Mouse (Mus musculus): ENCODE data around the gene Asxl1. TPM values are rescaled to one million over a fixed set of nuclear protein-coding genes. Genes with fewer than 3 reads are reported as not detected.
A peak's percentile ranks its signal among the peaks of the same experiment; 100 is the strongest.
"Not testable (repeated sequence)": the region's sequence is repeated elsewhere in the genome, so short reads cannot be mapped to it uniquely, and the experiment has no call there.

The Asxl1 gene
- total RNA-seq, 2 experiments from 2014 or later: 15.4 to 20.9 TPM

DNA sequence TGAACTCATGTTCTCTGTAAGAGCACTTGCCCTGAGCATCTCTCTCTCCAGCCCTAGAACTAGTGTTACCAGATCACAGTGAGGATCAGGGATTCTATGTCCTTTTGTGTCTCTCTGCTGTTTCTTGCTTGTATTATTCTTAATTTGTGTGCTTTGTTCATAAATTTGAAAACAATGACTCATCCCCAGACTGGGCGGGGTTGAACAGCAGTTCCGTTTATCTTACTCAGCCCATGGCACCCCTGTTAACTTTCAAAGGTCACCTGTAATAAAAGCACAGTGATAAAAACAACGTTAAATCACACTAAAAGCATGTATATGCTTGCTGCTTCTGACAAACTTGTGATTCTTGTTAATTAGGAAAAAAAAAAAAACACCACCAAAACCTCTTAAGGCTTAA, 3.0 kb upstream of the Asxl1 start:
- DNase-seq (ENCODE audit: low spot score in 2 of 2): no peak

DNA sequence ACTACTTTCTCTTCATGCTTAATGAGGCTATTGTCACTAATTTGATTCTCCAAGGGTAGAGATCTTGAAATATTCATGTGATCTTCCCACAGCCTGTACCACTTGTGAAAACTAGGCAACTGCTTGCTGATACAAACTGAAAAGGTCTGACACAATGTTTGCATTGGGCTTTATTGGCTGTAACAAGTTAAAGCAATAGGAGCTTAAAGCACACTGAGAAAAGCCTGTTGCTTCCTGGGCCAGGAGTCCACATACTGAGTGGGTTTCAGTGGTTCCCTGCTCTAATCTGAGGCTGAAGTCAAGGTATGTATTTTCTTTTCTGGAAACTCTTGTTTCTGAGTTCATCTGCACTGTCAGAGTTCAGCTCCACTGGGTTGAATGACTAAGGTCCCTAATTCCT, 2.4 kb upstream of the Asxl1 start:
- DNase-seq (ENCODE audit: low spot score in 2 of 2): no peak

DNA sequence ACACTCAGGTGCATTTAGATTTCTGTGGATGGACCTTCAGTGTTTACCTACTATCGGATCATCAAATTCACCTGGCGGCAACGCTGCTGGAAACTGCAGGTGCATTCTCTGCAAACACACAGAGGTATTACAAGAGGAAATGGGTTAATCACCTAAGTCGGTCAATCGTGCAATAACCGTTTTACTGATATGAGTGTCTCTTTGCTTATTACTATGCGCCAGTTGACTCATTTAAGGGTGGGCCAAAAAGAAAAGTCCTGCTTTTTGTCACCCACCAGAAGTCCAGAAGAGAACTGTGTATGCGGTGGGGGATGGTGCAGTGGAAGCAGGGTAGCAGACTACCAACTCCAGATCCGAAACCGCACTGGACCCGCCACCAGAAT, 567 bp upstream of the Asxl1 start:
- DNase-seq (ENCODE audit: low spot score in 2 of 2): no peak

DNA sequence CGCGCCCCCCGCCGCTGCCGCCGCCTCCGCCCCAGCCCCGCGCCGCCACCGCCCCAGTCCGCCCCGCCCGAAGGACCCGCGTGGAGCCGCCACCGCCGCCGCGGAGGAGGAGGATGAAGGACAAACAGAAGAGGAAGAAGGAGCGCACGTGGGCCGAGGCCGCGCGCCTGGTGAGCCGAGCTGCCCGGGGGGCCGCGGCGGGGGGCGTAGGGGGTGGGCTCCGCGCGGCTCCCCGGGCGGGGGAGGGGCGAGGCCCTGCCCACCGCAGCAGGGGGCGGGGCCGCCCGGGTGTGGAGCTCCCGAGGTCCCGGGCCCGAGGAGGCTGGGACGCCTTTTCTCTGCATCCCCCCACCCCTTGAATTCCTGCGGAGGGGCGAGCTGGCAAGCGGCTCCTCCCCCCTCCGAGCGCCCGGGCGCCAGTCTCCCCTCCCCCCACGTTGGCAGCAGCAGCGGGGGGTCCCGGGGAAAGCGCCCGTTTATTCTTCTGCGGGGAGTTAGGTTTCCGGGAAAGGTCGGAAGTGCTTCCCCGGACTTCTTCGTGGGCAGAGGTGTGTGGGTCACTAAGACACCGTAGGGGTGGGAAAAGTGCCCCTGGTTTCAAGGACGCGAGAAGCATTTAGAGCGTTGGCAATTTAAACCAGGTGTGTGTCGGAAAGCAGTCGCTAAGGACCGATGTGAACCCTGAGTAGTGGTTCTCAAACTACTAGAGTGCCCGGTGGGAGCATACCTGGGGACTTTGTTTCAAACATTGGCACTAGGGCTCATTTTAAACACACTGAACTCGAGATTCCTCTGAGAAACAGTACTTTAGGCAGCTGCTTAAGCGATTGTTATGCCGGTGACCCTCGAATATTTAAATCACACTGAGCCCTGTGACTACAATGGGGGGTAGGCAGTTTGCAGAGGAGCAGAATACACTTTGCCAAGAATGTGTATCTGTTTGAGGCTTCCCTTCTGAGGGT, 873 bp downstream of the Asxl1 start:
- peak; percentile 64 to 81 for DNase-seq (ENCODE audit: low spot score in 2 of 2)

- no peak for DNase-seq (ENCODE audit: low spot score in 2 of 2)
Observed at GRCm38 (mm10) chr2:153347183-153347781, 1.7 kb downstream of the Asxl1 start.

DNA sequence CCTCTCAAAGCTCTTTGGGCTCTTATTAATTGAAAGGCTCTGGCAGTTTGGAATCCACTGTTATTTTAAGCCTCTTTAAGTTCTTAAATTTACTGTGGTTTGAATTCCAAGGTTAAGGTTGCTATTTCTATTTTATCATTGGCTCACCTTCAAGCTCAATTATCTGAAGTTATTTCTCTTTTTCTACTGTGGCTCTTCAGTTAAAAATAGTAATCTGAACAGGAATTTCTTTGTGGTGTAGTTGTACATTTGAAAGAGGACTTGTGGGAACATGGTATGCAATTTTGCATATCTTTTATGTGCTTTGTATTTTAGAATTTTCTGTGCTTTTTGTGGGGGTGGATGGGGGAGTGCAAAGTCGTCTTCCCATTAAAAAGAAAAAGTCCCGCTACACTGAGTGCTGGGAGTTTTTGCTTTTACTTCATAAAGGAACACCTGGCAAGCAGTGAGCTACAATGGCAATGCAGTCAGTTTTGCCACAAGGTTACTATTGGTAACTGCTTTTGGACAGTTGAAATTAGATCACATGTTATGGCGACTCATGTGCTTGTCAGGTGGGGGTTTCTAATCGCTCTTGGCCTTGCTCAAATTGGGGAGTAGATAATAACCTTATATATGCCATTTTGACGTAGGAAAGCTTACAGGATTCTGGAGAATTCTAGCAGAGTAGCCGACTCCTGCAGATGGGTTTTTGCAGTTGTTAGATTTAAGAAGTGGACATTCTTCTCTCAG, 2.6 kb downstream of the Asxl1 start:
- DNase-seq (ENCODE audit: low spot score in 2 of 2): no peak

DNA sequence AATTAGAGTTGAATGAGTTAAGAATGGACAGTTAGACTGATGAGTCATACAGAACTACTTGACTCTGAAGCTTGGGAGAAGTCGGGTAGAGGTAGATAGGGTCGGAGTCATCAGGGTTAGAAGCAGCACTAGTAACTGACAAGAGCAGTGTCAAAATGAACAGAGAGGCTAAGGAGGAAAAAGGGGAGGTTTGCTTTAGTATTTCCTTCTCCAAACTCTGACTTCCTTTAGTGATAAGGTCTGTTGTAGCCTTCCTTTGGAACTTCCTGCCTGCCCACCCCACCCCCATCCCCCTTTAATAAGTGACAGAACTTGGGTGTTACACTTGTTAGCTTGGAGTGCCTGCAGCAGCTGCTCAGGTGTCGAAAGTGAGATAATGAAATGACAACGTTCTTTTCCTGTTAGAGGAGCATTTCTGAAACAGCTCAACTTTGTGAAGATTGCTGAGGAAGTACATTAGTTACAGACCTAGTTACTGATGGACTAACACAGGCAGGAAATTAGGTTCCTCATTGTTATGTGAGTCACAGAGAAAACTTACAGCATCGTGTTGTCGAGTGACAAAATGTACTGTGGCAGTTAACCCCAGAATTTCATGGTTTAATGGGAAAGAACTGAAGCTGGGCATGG, 5.0 kb downstream of the Asxl1 start:
- DNase-seq (ENCODE audit: low spot score in 2 of 2): no peak

DNA sequence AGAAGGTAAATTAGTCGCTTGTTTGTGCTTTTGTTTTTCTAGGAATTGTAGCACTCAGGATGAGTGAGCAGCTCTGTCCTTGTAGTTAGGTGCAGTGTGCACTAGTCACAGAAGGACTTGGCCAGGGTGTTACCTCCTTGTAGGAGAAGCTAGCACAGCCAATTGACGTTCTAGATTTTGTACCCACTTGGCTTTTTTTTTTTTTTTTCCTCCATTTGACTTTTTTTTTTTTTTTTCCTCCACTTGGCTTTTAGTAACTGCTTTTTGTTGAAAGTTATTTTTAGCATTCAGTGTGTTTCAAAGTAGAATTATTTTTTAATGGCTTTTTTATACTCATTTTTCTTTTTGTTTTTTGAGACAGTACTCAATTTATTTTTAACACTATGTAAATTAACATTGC, 9.0 kb downstream of the Asxl1 start:
- no peak for DNase-seq (ENCODE audit: low spot score in 2 of 2)

- DNase-seq (ENCODE audit: low spot score in 2 of 2): no peak
Observed at GRCm38 (mm10) chr2:153356784-153357183, 11.2 kb downstream of the Asxl1 start.

- no peak for DNase-seq (ENCODE audit: low spot score in 2 of 2)
Observed at GRCm38 (mm10) chr2:153361101-153361710, 15.6 kb downstream of the Asxl1 start.

DNA sequence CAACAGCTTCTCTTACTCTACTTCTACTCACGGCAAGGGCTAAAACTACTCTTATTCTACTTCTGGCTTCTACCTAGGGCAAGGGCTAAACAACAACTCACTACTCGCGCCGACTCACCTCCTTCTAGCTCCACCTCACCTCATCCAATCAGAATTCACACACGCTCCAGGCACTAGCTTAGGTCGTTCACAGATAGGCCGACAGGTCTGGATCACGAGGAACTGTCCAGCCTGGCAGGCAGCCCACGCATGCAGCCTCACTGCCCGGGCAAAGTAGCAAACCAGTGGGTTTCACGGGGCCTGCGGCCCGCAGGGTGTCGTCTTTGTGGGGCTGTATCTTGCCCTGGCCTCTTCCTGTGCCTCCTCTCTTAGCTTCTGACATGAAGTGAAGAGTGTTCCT, 18.9 kb downstream of the Asxl1 start:
- not testable (repeated sequence) for DNase-seq (ENCODE audit: low spot score in 2 of 2)

DNA sequence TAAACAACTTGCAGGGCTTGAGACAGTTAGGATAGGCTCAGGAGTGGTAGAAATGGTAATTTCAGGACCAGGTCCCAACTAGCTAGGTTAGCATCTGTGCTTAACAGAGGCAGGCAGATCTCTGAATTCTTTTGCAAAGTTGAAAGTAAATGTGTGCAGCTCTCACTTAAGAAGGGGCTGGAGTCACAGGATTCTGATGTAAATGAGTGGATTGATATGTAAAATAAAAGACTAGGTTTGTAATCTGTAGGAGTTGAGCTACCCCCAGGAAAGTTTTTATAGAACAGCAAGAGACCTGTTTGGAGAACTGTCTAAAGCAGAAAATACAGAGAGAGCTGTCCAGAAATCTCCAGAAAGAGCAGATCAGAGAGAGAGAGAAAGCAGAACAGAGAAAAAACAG, 25.2 kb downstream of the Asxl1 start:
- no peak for DNase-seq (ENCODE audit: low spot score in 2 of 2)

GRCm38 (mm10) chr2:153375380-153375779, 29.8 kb downstream of the Asxl1 start:
- DNase-seq (ENCODE audit: low spot score in 2 of 2): no peak

DNA sequence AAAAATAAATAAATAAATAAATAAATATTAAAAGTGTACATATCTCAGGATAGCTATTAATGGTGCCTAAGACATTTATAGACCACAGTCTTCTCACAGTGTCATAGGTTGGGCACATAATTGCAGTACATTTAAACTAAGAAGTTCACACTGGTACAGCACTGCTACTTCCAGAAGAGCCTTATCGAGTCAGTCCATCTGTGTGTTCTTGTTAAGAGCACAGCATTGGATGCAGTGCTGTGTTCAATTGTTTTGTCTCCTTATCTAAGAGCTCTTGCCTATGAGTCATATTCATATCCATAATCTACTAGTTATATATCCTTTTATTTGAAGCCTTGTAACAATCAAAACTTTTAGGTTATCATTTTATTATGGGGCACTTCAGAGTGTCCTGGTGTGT, 34.9 kb downstream of the Asxl1 start:
- DNase-seq (ENCODE audit: low spot score in 2 of 2): no peak

GRCm38 (mm10) chr2:153389831-153390230, 44.2 kb downstream of the Asxl1 start:
- DNase-seq (ENCODE audit: low spot score in 2 of 2): no peak

GRCm38 (mm10) chr2:153393045-153393444, 47.4 kb downstream of the Asxl1 start:
- no peak for DNase-seq (ENCODE audit: low spot score in 2 of 2)

DNA sequence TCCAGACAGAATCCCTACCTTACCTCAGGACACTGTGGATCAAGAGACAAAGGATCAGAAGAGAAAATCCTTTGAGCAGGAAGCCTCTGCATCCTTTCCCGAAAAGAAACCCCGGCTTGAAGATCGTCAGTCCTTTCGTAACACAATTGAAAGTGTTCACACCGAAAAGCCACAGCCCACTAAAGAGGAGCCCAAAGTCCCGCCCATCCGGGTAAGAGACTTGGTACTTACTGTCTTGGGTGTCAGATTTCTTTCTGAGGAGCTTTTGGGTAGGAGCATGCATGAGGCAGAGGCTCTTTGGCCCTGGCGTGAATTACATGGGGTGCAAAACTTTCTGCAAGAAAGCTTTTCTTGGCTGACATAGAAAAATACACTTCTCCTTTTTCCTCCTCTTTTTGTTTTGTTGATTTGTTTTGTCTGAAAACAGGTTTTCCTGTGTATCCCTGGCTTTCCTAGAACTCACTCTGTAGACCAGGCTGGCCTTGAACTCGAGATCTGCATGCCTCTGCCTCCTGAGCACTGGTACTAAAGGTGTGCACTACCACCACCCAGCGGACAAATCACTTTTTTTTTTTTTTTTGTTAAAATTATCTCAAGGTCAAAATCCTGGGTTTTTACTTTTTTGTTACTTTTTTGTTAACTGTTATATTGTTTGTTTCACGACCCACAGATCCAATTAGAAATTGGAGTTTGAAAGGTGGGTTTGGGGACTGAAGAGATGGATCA, 52.3 kb downstream of the Asxl1 start:
- no peak for DNase-seq (ENCODE audit: low spot score in 2 of 2)

- DNase-seq (ENCODE audit: low spot score in 2 of 2): no peak
Observed at GRCm38 (mm10) chr2:153399166-153399565, 53.5 kb downstream of the Asxl1 start.

DNA sequence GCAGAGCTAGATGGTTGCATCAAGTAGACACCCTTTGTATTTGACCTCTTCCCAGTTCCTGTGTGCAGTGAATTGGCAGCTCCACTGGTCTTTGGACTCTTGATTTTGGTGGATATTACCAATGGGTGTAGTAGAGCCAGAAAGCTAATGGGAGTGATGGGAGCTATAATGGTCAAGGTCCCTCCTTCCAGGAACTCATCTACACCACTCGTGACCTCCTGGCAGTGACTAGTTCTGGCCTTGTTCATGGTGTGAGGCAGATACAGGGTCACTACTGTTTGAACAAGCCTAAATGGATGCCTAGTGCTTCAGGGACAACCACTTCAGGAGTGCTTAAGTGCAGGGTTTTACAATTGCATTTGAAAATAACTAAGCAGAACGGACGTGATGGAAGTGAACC, 58.4 kb downstream of the Asxl1 start:
- DNase-seq (ENCODE audit: low spot score in 2 of 2): no peak

- no peak for DNase-seq (ENCODE audit: low spot score in 2 of 2)
Observed at GRCm38 (mm10) chr2:153404882-153405281, 59.3 kb downstream of the Asxl1 start.

All from adrenal gland, adult 18-20 months (tissue).